Mouse (Mus musculus) forebrain, embryonic 12.5 days (tissue): ENCODE data around the gene Cd244a. TPM values are rescaled to one million over a fixed set of nuclear protein-coding genes. Genes with fewer than 3 reads are reported as not detected.

Experiments
- ATAC-seq: fragments of 200-750 bp; cut with Nextera tagmentation; 2 replicates; pipeline ENCODE4 v1.8.0; 2017; ENCODE audit warnings: moderate TSS enrichment; ENCODE audit not compliant: low FRiP score
- H3K27ac ChIP-seq: fragments of 300-500 bp; sonication (generic); 2 replicates; pipeline ENCODE4 v1.5.1; 2016; ENCODE audit warnings: mild to moderate bottlenecking
- H3K27me3 ChIP-seq: fragments of 300-500 bp; sonication (generic); 2 replicates; pipeline ENCODE4 v1.6.1; 2016; ENCODE audit warnings: mild to moderate bottlenecking
- H3K36me3 ChIP-seq: fragments of 300-500 bp; sonication (generic); replicated peaks from 2 replicates; pipeline ENCODE4 v1.6.1; 2016; ENCODE audit warnings: mild to moderate bottlenecking
- H3K4me1 ChIP-seq: fragments of 300-500 bp; sonication (generic); 2 replicates; pipeline ENCODE4 v1.6.1; 2016
- H3K4me2 ChIP-seq: fragments of 300-500 bp; sonication (generic); 2 replicates; pipeline ENCODE4 v1.6.1; 2016; ENCODE audit warnings: mild to moderate bottlenecking, moderate library complexity
- H3K4me3 ChIP-seq: fragments of 300-500 bp; sonication (generic); replicated peaks from 2 replicates; pipeline ENCODE4 v1.5.1; 2016; ENCODE audit warnings: mild to moderate bottlenecking
- H3K9ac ChIP-seq: fragments of 300-500 bp; sonication (generic); 2 replicates; pipeline ENCODE4 v1.6.1; 2016; ENCODE audit warnings: mild to moderate bottlenecking
- H3K9me3 ChIP-seq: fragments of 300-500 bp; sonication (generic); 2 replicates; pipeline ENCODE4 v1.6.1; 2016
- WGBS: fragments of 180-500 bp; shearing (Covaris S2); methylation state at CpG from one replicate; pipeline ENCODE4 v1.1.7; 2016; 5-methylcytosine and 5-hydroxymethylcytosine counted together
- polyA plus RNA-seq: library from polyadenylated mRNA; unstranded; fragments of >200 nt; fragmentation: Nextera tagmentation; extraction: Ambion mirVana; gene quantifications from 2 replicates; pipeline ENCODE4 v1.2.1, GENCODE M21; 2016

Cd244a gene
- polyA plus RNA-seq, 1 experiment from 2014 or later = not detected

DNA sequence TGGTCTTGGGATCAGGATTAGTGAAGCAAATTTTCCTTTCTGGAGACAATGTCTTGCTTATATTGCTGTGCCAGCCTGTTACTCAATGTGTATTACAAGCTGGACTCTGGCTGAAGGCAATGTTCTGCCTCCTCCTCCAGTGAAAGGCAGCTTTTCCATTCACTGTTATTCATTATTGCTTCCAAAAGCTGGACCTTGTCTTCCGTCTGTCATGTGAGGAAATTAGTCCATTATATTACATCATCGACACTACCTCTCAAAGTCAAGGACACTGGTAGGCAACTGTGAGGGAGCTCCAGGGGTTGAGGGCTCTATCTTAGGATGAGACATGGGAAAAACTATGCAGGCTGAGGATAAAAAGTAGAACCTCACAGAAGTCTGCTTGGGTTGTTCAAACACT is 2.6 kb upstream of the Cd244a start:
- WGBS = 86% methylated on average over 2 of the region's 2 CpGs
- H3K4me1 ChIP-seq = no peaks in the 10 kb centered on the region
- H3K9ac ChIP-seq = no peak overlapping the region
- no peak for ATAC-seq
- no peaks in the 10 kb centered on the region for H3K27me3 ChIP-seq
- H3K27ac ChIP-seq = no peak overlapping the region
- no peaks in the 10 kb centered on the region for H3K9me3 ChIP-seq
- H3K4me3 ChIP-seq = no peak overlapping the region
- no peak overlapping the region for H3K4me2 ChIP-seq
- no peaks in the 10 kb centered on the region for H3K36me3 ChIP-seq

DNA sequence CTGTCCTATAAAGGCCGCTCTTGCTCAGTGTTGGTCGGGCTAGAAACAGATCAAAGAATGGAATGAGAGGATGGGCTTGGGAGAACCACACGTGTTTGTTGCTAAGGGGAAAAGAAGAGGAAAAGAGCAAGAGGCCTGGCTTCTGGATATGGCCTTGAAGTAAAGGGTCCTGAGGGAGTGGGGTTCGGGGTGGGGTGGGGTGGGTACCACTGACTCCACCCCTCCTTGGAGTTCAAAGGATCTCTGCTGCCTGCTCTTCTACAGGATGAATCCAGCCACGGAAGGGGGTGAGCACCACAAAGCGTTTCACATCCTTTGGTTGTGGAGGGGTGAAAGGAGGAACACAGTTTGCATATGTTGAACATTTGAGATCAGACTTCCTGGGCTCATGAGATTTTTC is 586 bp upstream of the Cd244a start:
- WGBS = 66% methylated on average over 6 of the region's 6 CpGs
- H3K36me3 ChIP-seq = no peaks in the 10 kb centered on the region
- no peaks in the 10 kb centered on the region for H3K9me3 ChIP-seq
- H3K4me3 ChIP-seq = no peak overlapping the region
- H3K4me2 ChIP-seq = no peak overlapping the region
- H3K9ac ChIP-seq = no peak overlapping the region
- no peaks in the 10 kb centered on the region for H3K27me3 ChIP-seq
- no peak for ATAC-seq
- no peak overlapping the region for H3K27ac ChIP-seq
- no peaks in the 10 kb centered on the region for H3K4me1 ChIP-seq

DNA sequence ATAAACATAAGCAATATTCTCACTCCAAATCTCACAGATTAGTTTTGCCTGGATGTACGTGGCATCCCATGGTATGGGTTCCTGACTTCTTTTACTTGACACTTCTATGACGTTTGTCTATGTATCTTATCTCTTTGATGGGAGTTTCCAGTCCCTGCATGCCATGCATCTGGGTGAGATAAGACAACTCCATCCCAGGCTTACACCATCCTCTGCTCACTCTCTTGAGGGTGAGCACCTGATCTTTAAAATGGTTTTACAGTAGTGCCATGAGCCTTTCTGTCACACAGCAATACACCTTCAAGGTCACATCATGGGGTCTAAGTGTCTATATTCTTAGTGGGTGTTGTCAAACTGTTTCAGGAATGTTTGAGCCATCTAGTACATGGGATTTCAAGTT is 1.3 kb downstream of the Cd244a start:
- ATAC-seq = no peak
- no peaks in the 10 kb centered on the region for H3K4me1 ChIP-seq
- H3K27me3 ChIP-seq = no peaks in the 10 kb centered on the region
- WGBS = 82% methylated on average over 2 of the region's 2 CpGs
- no peak overlapping the region for H3K4me2 ChIP-seq
- H3K36me3 ChIP-seq = no peaks in the 10 kb centered on the region
- no peak overlapping the region for H3K9ac ChIP-seq
- no peak overlapping the region for H3K27ac ChIP-seq
- no peaks in the 10 kb centered on the region for H3K9me3 ChIP-seq
- H3K4me3 ChIP-seq = no peak overlapping the region

DNA sequence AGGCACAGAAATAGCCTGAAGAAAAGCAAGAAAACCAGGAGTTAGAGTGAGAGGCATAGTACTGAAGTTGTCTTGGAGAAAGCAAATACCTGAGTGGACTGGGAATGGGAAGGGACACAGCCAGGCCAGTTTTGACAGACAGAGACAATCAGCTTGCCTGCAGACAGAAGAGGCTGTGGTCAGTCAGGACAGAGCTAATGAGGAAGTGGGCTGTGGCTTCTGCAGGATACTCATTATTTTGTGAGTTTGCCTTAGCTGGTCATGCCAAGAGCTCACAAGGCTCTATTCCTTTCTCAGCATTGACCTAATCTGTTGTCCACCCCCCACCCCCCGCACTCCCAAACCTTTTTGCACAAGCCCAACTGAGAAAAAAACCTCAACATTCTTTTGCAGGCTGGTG is 2.2 kb downstream of the Cd244a start:
- Histone ChIP-seq H3K27ac (no peak overlapping the region), H3K27me3 (no peaks in the 10 kb centered on the region), H3K36me3 (no peaks in the 10 kb centered on the region), H3K4me1 (no peaks in the 10 kb centered on the region), H3K4me3 (no peak overlapping the region), H3K9me3 (no peaks in the 10 kb centered on the region), H3K9ac (no peak overlapping the region), H3K4me2 (no peak overlapping the region)
- 73% methylated on average over 1 of the region's 1 CpGs for WGBS
- no peak for ATAC-seq

DNA sequence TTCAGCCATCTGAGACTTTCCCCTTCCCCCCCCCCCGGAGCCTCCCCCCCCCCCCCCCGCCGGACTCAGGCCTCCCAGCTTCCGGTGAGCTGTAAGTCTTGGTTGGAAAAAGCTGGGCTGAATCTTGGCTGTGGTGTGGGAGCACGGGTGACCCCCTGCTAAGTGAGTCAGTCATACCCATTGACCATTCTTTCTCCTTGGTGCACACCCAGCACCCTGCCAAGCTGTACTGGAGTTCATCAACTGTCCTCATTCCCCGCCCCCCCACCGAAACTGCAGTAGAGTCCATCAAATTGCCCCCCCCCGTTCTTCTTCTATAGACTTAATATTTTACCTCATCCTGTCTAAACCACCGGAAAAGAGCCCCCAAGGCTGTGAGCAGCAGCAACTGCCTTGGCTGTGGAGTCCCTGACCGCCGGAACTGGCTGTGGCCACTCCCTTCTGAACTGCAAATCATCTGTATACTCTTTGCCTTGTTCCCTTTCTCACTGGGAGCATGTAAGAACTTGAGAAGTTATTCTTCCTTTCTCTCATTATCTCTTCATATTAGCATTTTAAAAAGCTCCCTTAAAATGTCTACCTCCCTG is 2.7 kb downstream of the Cd244a start:
- WGBS = 84% methylated on average over 7 of the region's 11 CpGs
- Histone ChIP-seq H3K4me2 (no peak overlapping the region), H3K27me3 (no peaks in the 10 kb centered on the region), H3K27ac (no peak overlapping the region), H3K9me3 (no peaks in the 10 kb centered on the region), H3K9ac (no peak overlapping the region), H3K36me3 (no peaks in the 10 kb centered on the region), H3K4me1 (no peaks in the 10 kb centered on the region), H3K4me3 (no peak overlapping the region)
- ATAC-seq = no peak

DNA sequence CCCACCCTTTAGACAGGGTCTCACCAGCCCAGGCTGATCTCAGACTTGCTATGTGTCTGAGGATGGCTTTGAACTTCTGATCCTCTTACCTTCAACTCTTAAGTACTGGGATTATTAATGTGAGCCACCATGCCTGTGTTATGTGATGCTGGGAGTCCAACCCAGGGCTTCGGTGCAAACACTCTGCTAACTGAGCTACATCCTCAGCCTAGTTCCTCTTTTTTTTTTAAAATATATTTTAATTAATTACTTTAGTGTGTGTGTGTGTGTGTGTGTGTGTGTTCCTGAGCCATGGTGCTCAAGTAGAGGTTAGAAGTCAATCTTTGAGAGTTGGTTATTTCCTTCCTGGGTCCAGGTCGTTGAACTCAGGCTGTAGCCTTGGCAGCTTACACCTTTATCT is 4.0 kb downstream of the Cd244a start:
- H3K4me2 ChIP-seq = no peak overlapping the region
- no peak overlapping the region for H3K27ac ChIP-seq
- H3K4me3 ChIP-seq = no peak overlapping the region
- WGBS = 95% methylated on average over 2 of the region's 2 CpGs
- ATAC-seq = no peak
- H3K9me3 ChIP-seq = no peaks in the 10 kb centered on the region
- H3K4me1 ChIP-seq = no peaks in the 10 kb centered on the region
- H3K27me3 ChIP-seq = no peaks in the 10 kb centered on the region
- no peak overlapping the region for H3K9ac ChIP-seq
- no peaks in the 10 kb centered on the region for H3K36me3 ChIP-seq

DNA sequence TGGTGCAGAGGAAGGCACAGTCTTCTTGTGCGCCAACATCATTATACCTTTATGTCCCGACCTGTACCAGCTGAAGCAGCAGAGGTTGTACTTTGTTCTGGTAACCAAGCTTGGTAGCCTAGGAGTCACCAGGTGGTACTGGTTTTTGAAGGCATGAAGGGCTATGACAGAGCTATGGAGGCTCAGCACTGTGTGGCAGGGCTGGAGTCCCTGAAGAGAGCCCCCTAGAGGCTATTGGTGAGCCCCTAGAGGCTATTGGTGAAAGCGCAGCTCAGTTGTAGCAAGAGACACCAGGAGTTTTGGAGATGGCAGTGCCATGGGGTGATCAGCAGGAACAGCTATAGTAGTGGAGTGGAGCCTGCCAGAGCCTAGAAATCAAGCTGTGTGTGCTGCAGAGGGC is 5.3 kb downstream of the Cd244a start:
- no peak overlapping the region for H3K4me2 ChIP-seq
- H3K4me3 ChIP-seq = no peak overlapping the region
- H3K9me3 ChIP-seq = no peaks in the 10 kb centered on the region
- WGBS = 58% methylated on average over 3 of the region's 3 CpGs
- peak; percentile 60; the same call in 1 of the 2 replicates for ATAC-seq
- no peaks in the 10 kb centered on the region for H3K4me1 ChIP-seq
- H3K27me3 ChIP-seq = no peaks in the 10 kb centered on the region
- H3K27ac ChIP-seq = no peak overlapping the region
- H3K9ac ChIP-seq = no peak overlapping the region
- H3K36me3 ChIP-seq = no peaks in the 10 kb centered on the region

DNA sequence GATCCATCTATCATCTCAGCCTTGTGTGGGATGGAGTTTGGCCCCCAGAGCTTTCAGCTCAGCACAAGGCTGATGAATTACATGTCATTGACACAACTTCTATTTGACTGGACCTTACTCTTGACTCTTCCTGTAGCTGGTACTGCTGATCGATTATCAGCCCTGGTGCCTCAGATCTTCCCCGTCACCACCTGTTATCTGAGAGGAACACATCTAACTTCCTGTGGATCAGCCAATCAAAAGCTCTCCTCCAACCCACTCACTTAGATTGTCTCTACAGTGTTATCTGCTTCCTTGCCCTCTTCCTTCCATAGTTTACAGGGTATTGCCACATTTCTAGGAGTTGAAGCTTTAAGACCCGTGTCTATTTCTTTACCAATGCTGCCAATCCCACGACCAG is 6.9 kb downstream of the Cd244a start:
- no peak overlapping the region for H3K9ac ChIP-seq
- WGBS = 84% methylated on average over 4 of the region's 4 CpGs
- H3K9me3 ChIP-seq = no peaks in the 10 kb centered on the region
- no peak overlapping the region for H3K27ac ChIP-seq
- ATAC-seq = no peak
- H3K27me3 ChIP-seq = no peaks in the 10 kb centered on the region
- H3K4me2 ChIP-seq = no peak overlapping the region
- no peaks in the 10 kb centered on the region for H3K36me3 ChIP-seq
- no peak overlapping the region for H3K4me3 ChIP-seq
- H3K4me1 ChIP-seq = no peaks in the 10 kb centered on the region

DNA sequence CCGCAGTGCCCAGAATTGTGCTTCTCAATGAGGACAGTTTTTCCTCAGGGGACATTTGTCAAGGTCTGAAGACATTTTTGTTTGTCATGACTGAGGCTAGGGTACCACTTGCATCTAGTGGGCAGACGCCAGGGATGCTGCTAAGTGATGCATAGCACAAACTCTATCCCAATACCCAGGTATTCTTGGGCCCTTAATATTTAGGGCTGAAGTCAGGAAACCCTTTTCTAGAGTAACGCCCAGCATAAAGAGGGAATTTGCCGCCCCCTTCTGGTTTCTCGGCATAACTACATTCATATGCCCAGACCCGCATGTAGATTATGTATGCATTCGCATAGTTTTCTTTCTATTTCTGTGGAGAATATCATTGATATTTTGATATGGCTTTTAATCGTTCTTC is 7.8 kb downstream of the Cd244a start:
- H3K9ac ChIP-seq = no peak overlapping the region
- no peak overlapping the region for H3K4me2 ChIP-seq
- WGBS = 25% methylated on average over 8 of the region's 8 CpGs
- no peaks in the 10 kb centered on the region for H3K36me3 ChIP-seq
- no peak overlapping the region for H3K27ac ChIP-seq
- H3K4me1 ChIP-seq = no peaks in the 10 kb centered on the region
- no peaks in the 10 kb centered on the region for H3K27me3 ChIP-seq
- no peak overlapping the region for H3K4me3 ChIP-seq
- no peaks in the 10 kb centered on the region for H3K9me3 ChIP-seq
- no peak for ATAC-seq

DNA sequence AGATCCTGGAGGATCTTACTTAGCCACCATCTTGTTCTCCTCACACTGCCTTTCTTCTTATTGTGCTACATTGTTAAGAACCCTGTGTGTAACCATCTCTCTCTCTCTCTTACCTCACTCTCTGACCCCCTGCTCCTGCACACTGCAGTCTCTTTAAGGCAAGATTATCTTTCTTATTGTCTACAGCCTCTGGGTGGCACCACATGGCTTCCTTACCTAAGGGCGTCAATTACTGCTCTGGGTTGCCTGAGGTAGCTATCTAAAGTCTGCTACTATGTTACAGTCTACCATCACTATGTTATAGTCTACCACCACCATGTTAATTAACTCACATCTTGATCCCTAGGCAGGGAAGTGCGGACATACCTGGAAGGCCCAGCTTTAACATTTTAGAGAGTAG is 9.4 kb downstream of the Cd244a start:
- Histone ChIP-seq H3K9me3 (no peaks in the 10 kb centered on the region), H3K9ac (no peak overlapping the region), H3K36me3 (no peaks in the 10 kb centered on the region), H3K4me3 (no peak overlapping the region), H3K27me3 (no peaks in the 10 kb centered on the region), H3K4me1 (no peaks in the 10 kb centered on the region), H3K4me2 (no peak overlapping the region), H3K27ac (no peak overlapping the region)
- 53% methylated on average over 2 of the region's 2 CpGs for WGBS
- no peak for ATAC-seq

DNA sequence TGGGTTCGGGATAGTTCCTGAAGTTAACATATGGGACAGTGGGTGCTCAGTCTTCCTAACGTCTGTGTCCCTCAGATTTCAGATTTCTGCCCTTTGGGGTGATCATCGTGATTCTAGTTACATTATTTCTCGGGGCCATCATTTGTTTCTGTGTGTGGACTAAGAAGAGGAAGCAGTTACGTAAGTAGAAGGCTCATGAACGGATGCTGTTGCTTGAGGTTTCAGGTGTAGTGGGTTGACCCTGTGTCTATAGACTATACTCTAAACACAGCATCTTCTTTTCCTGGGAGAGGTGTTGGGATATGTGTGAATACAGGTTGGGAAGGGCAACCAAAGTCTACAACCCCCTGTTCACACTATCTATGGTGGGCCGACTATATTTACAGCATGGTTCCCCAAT is 18.2 kb downstream of the Cd244a start:
- no peak for ATAC-seq
- Histone ChIP-seq H3K9ac (no peak overlapping the region), H3K4me1 (no peaks in the 10 kb centered on the region), H3K9me3 (no peaks in the 10 kb centered on the region), H3K27me3 (no peaks in the 10 kb centered on the region), H3K4me2 (no peak overlapping the region), H3K36me3 (no peaks in the 10 kb centered on the region), H3K27ac (no peak overlapping the region), H3K4me3 (no peak overlapping the region)
- 90% methylated on average over 7 of the region's 7 CpGs for WGBS

DNA sequence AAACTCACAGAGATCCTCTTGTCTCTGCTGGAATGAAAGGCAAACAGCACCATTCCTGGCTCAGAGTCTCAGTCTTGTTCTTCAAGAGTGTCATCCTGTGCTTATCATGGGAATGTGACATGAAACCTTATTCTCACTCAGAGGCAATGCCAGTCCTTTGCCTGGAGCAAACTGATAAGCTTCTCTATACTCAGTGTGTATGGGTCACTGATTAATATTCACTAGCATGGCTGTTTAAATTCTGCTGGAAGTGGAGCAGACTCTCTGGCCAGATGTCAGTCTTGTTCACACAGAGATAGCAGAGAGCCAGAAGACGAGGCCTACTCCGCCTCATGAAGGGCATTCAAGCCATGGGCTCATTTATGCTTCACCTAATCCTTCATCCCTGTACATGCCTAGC is 25.6 kb downstream of the Cd244a start:
- no peak for ATAC-seq
- H3K4me3 ChIP-seq = no peak overlapping the region
- no peaks in the 10 kb centered on the region for H3K4me1 ChIP-seq
- H3K27ac ChIP-seq = no peak overlapping the region
- H3K9me3 ChIP-seq = no peaks in the 10 kb centered on the region
- H3K4me2 ChIP-seq = no peak overlapping the region
- no peaks in the 10 kb centered on the region for H3K36me3 ChIP-seq
- 84% methylated on average over 2 of the region's 2 CpGs for WGBS
- no peak overlapping the region for H3K9ac ChIP-seq
- H3K27me3 ChIP-seq = no peaks in the 10 kb centered on the region

DNA sequence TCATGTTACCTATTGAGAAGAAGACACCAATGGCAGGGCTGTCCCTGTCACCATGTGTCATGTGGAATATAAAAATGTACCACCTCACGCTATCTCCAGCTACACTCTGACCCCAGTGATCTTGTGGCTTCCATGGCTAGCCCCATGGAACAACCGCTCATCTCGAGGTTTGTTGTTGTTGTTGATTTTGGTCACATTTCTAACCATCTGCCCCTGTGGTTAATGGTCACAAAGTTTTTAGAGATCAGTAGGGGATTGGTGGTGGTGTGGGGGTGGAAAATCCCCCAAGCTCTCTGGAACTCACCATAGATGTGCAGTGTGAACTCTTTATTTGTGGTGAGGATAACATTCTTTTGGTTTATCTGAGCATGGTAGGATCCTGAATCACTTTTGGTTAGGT is 45.7 kb downstream of the Cd244a start:
- no peak for ATAC-seq
- Histone ChIP-seq H3K4me1 (no peaks in the 10 kb centered on the region), H3K27ac (no peak overlapping the region), H3K4me3 (no peak overlapping the region), H3K9ac (no peak overlapping the region), H3K36me3 (no peaks in the 10 kb centered on the region), H3K27me3 (no peaks in the 10 kb centered on the region), H3K4me2 (no peak overlapping the region), H3K9me3 (no peaks in the 10 kb centered on the region)
- WGBS = 88% methylated on average over 3 of the region's 3 CpGs

DNA sequence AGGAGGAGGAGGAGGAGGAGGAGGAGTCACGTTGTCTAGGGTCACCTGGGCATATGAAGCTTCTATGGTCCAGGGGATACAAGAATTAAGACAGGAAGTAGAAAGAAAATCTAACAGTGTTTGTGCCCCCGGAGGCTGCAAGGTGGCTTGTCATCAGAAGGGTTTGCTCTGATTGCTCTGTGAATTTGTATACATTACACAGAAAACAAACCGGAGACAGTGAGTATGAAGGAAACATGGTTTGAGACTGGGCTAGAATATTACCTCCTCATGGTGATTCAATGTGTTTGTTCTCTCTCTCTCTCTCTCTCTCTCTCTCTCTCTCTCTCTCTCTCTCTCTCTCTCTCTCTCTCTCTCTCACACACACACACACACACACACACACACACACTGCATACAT is 47.7 kb downstream of the Cd244a start:
- Histone ChIP-seq H3K36me3 (no peaks in the 10 kb centered on the region), H3K4me2 (no peak overlapping the region), H3K4me3 (no peak overlapping the region), H3K4me1 (no peaks in the 10 kb centered on the region), H3K27me3 (no peaks in the 10 kb centered on the region), H3K9me3 (no peaks in the 10 kb centered on the region), H3K9ac (no peak overlapping the region), H3K27ac (no peak overlapping the region)
- no peak for ATAC-seq
- WGBS = 85% methylated on average over 3 of the region's 3 CpGs
